ENCODE assay signal across 8 mouse cellular contexts in genomic region chr12:100958006-100958405, GRCm38 (mm10). TPM values are rescaled to one million over a fixed set of nuclear protein-coding genes. Genes with fewer than 3 reads are reported as not detected.
DNase-seq lines count a peak whose midpoint lies in the region; ATAC-seq and TF ChIP-seq lines count a peak whose summit lies in the region.

No protein-coding gene starts in this region.

- H3K4me1 ChIP-seq in liver, adult 2 months (ENCODE audit: control insufficient read depth, insufficient read depth, low read length) = peaks cover 2% of the 10 kb centered on the region; the same call in 1 of the 2 replicates

- no peaks in the 10 kb centered on the region for H3K36me3 ChIP-seq in liver, adult 2 months (ENCODE audit: control insufficient read depth, insufficient read depth, low read length)
- H3K36me3 ChIP-seq in splenic B cell, adult 2 months (ENCODE audit: control insufficient read depth, insufficient read depth, low read length, poor library complexity, severe bottlenecking) = peaks cover 9% of the 10 kb centered on the region

- peak; percentile 60 for DNase-seq in right cerebral cortex, adult 18-20 months
- no peak for DNase-seq in right cerebral cortex, postnatal 36 days (ENCODE audit: low spot score in 2 of 2)
- peak; percentile 85 for DNase-seq in embryo, embryonic 11 days
- DNase-seq in kidney, adult 11 months = peak; percentile 57
- peak; percentile 19 for DNase-seq in liver, adult 2 months (ENCODE audit: extremely low read depth, low read depth, low spot score)
- peak; percentile 87 for DNase-seq in splenic B cell, adult 2 months (ENCODE audit: low read depth, low spot score)

- H3K79me2 ChIP-seq in liver, adult 2 months (ENCODE audit: control insufficient read depth, insufficient read depth, low read length) = no peaks in the 10 kb centered on the region

- TF ChIP-seq CTCF in liver, adult 2 months (IDR thresholded peaks at IDR 0.05; ENCODE audit: low read depth, low read length) = peak; percentile 96

- no peak for TF ChIP-seq POLR2A in liver, adult 2 months (IDR thresholded peaks at IDR 0.05; ENCODE audit: extremely low read depth, insufficient read depth, low read length)

- H3K9ac ChIP-seq in liver, adult 2 months (ENCODE audit: low read depth, low read length) = no peak overlapping the region

- peak; percentile 76 for ATAC-seq in granulocyte monocyte progenitor cell, adult 5-6 weeks (replicated peaks; ENCODE audit: poor library complexity, severe bottlenecking)
- ATAC-seq in monocyte, adult 5-6 weeks (replicated peaks; ENCODE audit: insufficient number of reproducible peaks, low FRiP score, low TSS enrichment, poor library complexity, severe bottlenecking) = peak; percentile 71

- no peak overlapping the region for H3K4me3 ChIP-seq in liver, adult 2 months (ENCODE audit: insufficient read depth, low read depth, low read length)

- H3K27me3 ChIP-seq in liver, adult 2 months (ENCODE audit: control insufficient read depth, insufficient read depth, low read length) = no peaks in the 10 kb centered on the region
- no peaks in the 10 kb centered on the region for H3K27me3 ChIP-seq in splenic B cell, adult 2 months (ENCODE audit: control insufficient read depth, insufficient read depth, low read length, poor library complexity, severe bottlenecking)

- WGBS in liver, adult 2 months = 40% methylated on average over 5 of the region's 5 CpGs

- no peak overlapping the region for H3K27ac ChIP-seq in liver, adult 2 months (replicated peaks; ENCODE audit: insufficient read depth, low read depth, low read length)

RNA-seq across cellular contexts. Expression of gene Gpr68, which starts 50.0 kb away (rescaled TPM):
- total RNA-seq in granulocyte monocyte progenitor cell, adult 5-6 weeks (2014; fragmentation: Nextera tagmentation) = 0.23 and 1.6 TPM in 2 replicates
- total RNA-seq in granulocyte monocyte progenitor cell, adult 5-6 weeks (2017) = 0.47 TPM in 1 of 2 replicates, not detected in the other
- total RNA-seq in liver, adult 2 months (2014; rRNA removed) = 0.09 and 0.20 TPM in 2 replicates
- 0.28 and 0.85 TPM in 2 replicates for polyA plus RNA-seq in liver, adult 2 months (2012; rRNA removed)
- total RNA-seq in monocyte, adult 5-6 weeks (2017) = 4.4 to 27.8 TPM (median 4.9 TPM) in 3 replicates

Comparison
In these comparisons a context has a peak if more than half of its experiments do, and no peak if none do; other contexts are left out.
1. DNase-seq: peak in right cerebral cortex, adult 18-20 months (single experiment), embryo, embryonic 11 days (single experiment), kidney, adult 11 months (single experiment), liver, adult 2 months (single experiment) and splenic B cell, adult 2 months (single experiment); none in right cerebral cortex, postnatal 36 days (0 of 2).